Mouse (Mus musculus) central nervous system, embryonic 14 days (tissue): ENCODE data around the gene Bckdhb. TPM values are rescaled to one million over a fixed set of nuclear protein-coding genes. Genes with fewer than 3 reads are reported as not detected.

Experiments
- polyA plus RNA-seq: library from polyadenylated mRNA; depleted of rRNA; stranded (reverse); fragments of >200 nt; gene quantifications from 2 replicates; pipeline ENCODE4 v1.2.3, GENCODE M21; 2012; rRNA removed

The Bckdhb gene
- polyA plus RNA-seq = 28.6 and 30.4 TPM in 2 replicates

GRCm38 (mm10) chr9:83924878-83925687 is at the start of gene Bckdhb:
Gene Bckdhb (plus strand): TSS chr9:83925145.

Other genes starting within 250 kb of the Bckdhb start
- 27.7 and 29.7 TPM in 2 replicates for gene Elovl4, start 118.9 kb upstream of the Bckdhb start, polyA plus RNA-seq
- 10.7 and 13.6 TPM in 2 replicates for gene Ttk, start 90.5 kb upstream of the Bckdhb start, polyA plus RNA-seq